Mouse (Mus musculus) testis, adult 2 months (tissue): ENCODE data around the gene Iqsec1. TPM values are rescaled to one million over a fixed set of nuclear protein-coding genes. Genes with fewer than 3 reads are reported as not detected.

Experiments used
- H3K27ac ChIP-seq: fragments of 200-500 bp; 2 replicates; pipeline ENCODE4 v1.5.1; 2012; ENCODE audit warnings: low read depth, low read length; ENCODE audit not compliant: control insufficient read depth, insufficient read depth
- H3K27me3 ChIP-seq: fragments of 200-500 bp; 2 replicates; pipeline ENCODE4 v1.6.1; 2012; ENCODE audit warnings: mild to moderate bottlenecking, low read length, moderate library complexity; ENCODE audit not compliant: control insufficient read depth, insufficient read depth
- H3K36me3 ChIP-seq: fragments of 200-500 bp; 2 replicates; pipeline ENCODE4 v1.6.1; 2012; ENCODE audit warnings: mild to moderate bottlenecking, low read length; ENCODE audit not compliant: control insufficient read depth, insufficient read depth
- H3K4me1 ChIP-seq: fragments of 200-500 bp; 2 replicates; pipeline ENCODE4 v1.6.1; 2012; ENCODE audit warnings: low read length; ENCODE audit not compliant: control insufficient read depth, insufficient read depth
- H3K4me3 ChIP-seq: fragments of 200-500 bp; 2 replicates; pipeline ENCODE4 v1.5.1; 2012; ENCODE audit warnings: low read depth, mild to moderate bottlenecking, low read length, moderate library complexity, mixed read lengths; ENCODE audit not compliant: control insufficient read depth
- CTCF ChIP-seq: fragments of 200-500 bp; IDR thresholded peaks from 2 replicates; pipeline ENCODE4 v1.5.1; 2012; ENCODE audit warnings: low read depth, mild to moderate bottlenecking, inconsistent platforms, low read length, moderate library complexity; ENCODE audit not compliant: control insufficient read depth, insufficient read depth, insufficient replicate concordance
- POLR2A ChIP-seq: fragments of 200-500 bp; IDR thresholded peaks from 2 replicates; pipeline ENCODE4 v1.6.1; 2012; ENCODE audit warnings: low read depth, mild to moderate bottlenecking, inconsistent platforms, low read length, moderate library complexity; ENCODE audit not compliant: control insufficient read depth
- polyA plus RNA-seq: library from polyadenylated mRNA; depleted of rRNA; stranded (reverse); fragments of >200 nt; gene quantifications from 2 replicates; pipeline ENCODE4 v1.2.3, GENCODE M21; 2012; rRNA removed

The Iqsec1 gene
- polyA plus RNA-seq, 1 experiment, result 47.2 TPM

DNA sequence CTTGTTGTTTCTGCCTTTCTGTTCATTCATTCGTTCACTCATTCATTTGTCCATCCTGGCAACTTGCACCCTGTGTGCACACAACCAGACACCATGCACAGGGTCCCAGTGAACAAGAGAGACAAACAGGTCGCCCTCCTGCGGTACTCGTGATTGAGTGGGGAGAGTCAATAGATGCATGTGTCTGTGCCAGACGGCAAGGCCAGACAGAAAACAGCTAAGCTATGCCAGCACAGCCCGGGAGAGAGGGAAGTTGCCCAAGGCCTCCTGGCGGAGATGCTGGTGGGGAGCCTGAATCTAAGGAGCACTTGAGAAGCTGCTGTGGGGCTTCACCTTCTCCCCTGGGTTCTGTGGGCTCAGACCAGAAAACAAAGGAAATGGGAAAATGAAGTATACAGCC, 373.1 kb downstream of the Iqsec1 start:
- 0 out of 2 replicates have a peak, but pooled peaks cover 2% of the 10 kb centered on the region for H3K4me1 ChIP-seq
- no peak overlapping the region for H3K27ac ChIP-seq
- H3K27me3 ChIP-seq, result no peaks in the 10 kb centered on the region
- no peaks in the 10 kb centered on the region for H3K36me3 ChIP-seq
- H3K4me3 ChIP-seq, result no peak overlapping the region
- TF ChIP-seq POLR2A (no peak), CTCF (no peak)

DNA sequence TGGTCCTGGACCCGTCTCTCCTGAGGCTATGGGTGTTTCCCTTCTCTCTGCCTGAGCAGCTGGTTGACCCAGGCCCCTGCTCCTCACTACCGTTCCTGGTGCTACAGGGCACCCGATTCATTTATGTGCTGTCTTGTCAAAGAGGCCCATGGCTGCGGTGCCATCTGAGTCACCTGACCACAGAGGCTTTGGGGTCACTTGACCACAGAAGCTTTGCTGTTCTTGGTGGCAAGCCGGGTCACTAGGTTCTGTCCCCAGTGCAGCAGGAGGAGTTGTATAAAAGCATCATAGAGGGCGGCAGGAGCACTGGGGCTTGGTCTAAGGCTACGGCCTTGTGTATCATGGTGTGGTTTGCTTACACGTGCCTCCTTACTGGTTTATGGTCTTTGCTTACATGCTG, 375.2 kb downstream of the Iqsec1 start:
- H3K36me3 ChIP-seq, result no peaks in the 10 kb centered on the region
- TF ChIP-seq POLR2A, result no peak
- no peaks in the 10 kb centered on the region for H3K27me3 ChIP-seq
- peaks cover 2% of the 10 kb centered on the region; the same call in 1 of the 2 replicates for H3K4me1 ChIP-seq
- H3K4me3 ChIP-seq, result no peak overlapping the region
- H3K27ac ChIP-seq, result no peak overlapping the region

DNA sequence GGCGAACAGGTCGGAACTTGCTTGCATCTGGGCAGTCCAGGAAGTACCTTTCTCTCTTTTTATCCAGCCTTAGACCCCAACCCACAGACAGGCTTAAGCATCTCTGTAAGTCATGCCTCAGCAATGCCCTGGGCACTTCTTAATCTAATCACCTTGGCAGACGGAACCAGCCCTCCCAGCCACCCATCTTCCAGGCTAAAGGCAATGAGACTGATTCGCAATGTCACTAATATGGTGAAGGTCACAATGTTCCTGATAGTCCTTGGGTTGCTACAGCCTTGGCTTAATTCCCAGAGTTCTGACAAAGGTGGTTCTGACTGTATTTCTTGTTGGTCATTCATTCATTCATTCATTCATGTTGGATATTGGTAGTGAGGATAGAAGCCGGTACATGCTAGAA, 378.2 kb downstream of the Iqsec1 start:
- Histone ChIP-seq H3K27me3 (no peaks in the 10 kb centered on the region), H3K27ac (peak overlapping the region; percentile 25; the same call in 1 of the 2 replicates), H3K36me3 (no peaks in the 10 kb centered on the region), H3K4me3 (no peak overlapping the region), H3K4me1 (peaks cover 5% of the 10 kb centered on the region)
- no peak for TF ChIP-seq CTCF
- TF ChIP-seq POLR2A, result no peak

DNA sequence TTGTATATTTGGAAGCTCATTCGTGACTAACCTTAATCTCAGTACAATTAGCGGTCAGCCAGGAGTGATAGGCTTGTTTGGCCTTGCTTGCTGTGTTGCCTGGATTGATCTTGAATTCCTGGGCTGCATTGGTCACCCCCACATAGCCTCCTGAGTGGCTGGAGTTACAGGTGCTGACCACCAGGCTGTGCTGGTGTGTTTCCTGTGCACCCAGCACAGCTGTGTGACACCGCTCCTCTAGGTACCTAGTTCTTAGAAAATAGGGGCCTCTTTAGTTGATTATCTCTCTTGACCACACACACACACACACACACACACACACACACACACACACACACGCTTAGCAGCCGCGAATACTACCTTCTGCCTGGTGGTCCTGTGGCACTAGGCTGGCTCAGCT, 380.3 kb downstream of the Iqsec1 start:
- no peak overlapping the region; the same call in 1 of the 2 replicates for H3K27ac ChIP-seq
- H3K36me3 ChIP-seq, result no peaks in the 10 kb centered on the region
- peak overlapping the region; percentile 65 for H3K4me3 ChIP-seq
- TF ChIP-seq CTCF, result peak; percentile 64; the same call in 1 of the 2 replicates
- TF ChIP-seq POLR2A, result no peak
- no peaks in the 10 kb centered on the region for H3K27me3 ChIP-seq
- peaks cover 8% of the 10 kb centered on the region for H3K4me1 ChIP-seq

DNA sequence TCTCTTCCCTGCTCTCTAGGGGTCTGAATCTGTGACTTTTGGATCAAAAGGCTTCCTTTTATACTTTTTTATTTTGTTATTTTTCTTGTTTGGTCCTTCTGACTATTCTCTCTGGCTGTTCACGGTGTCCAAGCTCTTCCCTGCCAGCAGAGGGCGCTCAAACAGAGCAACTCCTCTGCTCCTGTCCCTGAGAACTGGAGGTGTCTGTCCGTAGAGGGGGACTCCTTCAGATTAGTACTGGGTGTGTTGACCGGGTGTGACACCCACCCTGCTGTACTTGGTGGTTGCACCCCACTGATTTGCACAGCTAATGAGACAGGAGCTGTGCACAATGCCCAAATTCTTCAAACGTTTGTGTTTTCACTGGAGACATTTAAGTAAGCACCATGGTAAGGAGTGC, 381.3 kb downstream of the Iqsec1 start:
- peaks cover 8% of the 10 kb centered on the region for H3K4me1 ChIP-seq
- TF ChIP-seq POLR2A (no peak), CTCF (peak; percentile 81; the same call in 1 of the 2 replicates)
- H3K4me3 ChIP-seq, result peak overlapping the region; percentile 65
- no peaks in the 10 kb centered on the region for H3K36me3 ChIP-seq
- no peak overlapping the region for H3K27ac ChIP-seq
- H3K27me3 ChIP-seq, result no peaks in the 10 kb centered on the region

DNA sequence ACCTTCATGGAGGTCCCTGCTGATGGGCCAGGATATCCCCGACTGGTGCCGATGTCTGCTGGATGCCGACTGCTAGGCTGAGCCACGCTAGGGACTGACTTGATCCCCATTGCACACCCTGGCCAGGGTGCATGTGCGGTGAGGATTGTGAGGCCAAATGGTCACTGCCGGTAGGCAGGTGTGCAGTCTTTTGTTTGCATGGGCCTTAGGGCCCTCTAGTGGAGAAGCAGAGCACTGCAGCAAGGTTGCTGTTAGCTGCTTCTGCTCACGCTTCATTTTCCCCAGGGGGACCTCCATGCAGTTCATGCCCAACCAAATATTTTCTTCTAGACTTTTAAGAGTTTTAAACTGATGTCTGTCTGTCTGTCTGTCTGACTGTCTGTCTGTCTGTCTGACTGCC, 381.9 kb downstream of the Iqsec1 start:
- peak; percentile 24; the same call in 1 of the 2 replicates for TF ChIP-seq POLR2A
- peak; percentile 91; the same call in 1 of the 2 replicates for TF ChIP-seq CTCF
- Histone ChIP-seq H3K4me3 (peak overlapping the region; percentile 81), H3K36me3 (no peaks in the 10 kb centered on the region), H3K27ac (no peak overlapping the region), H3K4me1 (peaks cover 6% of the 10 kb centered on the region), H3K27me3 (no peaks in the 10 kb centered on the region)

Other genes starting within 250 kb of the Iqsec1 start
- gene Nup210, start 128.1 kb upstream of the Iqsec1 start, polyA plus RNA-seq, result 6.1 and 9.9 TPM in 2 replicates
- 146 and 168 TPM in 2 replicates for gene Hdac11, start 168.0 kb upstream of the Iqsec1 start, polyA plus RNA-seq
- 2.4 and 4.8 TPM in 2 replicates for gene Fbln2, start 223.8 kb upstream of the Iqsec1 start, polyA plus RNA-seq